Mouse (Mus musculus): ENCODE results near the gene L2hgdh. TPM values are rescaled to one million over a fixed set of nuclear protein-coding genes. Genes with fewer than 3 reads are reported as not detected.

Gene L2hgdh
- total RNA-seq (2018; cell fraction: chromatin; rRNA removed) = 1 to 10 TPM in 24 of 26 experiments, under 1 TPM in 2; 0.70 to 9.5 (median 2.7) TPM
- total RNA-seq (2018; cell fraction: cytosol; rRNA removed) = 1 to 10 TPM in 17 of 26 experiments, under 1 TPM in 9; 0.53 to 2.0 (median 1.4) TPM
- 1 to 10 TPM in 22 of 26 experiments, under 1 TPM in 4; 0.40 to 7.4 (median 2.6) TPM for total RNA-seq (2018; cell fraction: nucleus; rRNA removed)
- 0.85 to 3.1 TPM (median 1.2 TPM) in 3 replicates for polyA plus RNA-seq (2018)

DNA sequence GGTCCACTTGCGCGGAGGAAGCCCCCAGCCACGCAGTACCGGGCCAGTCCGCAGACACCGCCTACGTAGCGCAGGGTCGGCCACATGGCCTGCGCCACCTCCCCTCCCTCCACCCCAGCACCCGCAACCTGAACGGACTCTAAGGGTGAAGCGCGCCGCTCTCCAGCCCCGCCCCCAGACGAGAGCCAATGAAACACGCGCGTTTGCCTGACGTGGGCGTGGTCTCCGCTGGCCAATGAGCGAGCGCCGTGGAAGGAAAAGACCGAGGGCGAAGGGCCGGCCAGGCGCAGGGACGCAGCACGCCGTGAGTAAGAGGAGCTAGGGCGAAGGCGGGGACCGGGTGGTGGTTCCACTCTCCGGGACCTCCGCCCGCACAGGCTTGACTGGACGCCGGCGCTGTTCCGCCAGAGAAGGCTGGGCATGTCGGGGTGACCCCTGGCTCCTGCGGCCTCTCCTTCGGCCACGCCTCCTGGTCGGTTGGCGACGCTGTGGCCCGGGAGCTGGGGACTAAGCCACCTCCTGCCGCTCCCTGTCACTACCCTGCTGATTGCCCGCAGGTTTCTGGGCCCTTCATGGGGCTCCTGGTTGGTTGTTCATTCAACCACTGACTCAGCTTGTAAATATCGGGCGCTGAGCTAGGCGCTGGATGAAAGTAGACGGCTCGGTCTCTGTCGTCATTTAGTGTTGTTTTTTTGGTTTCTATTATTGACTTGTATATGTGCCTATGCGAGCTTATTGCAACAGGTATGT, at the start of gene L2hgdh, which contains the start of gene Atp5s:
TSS of gene L2hgdh (minus strand) at position 163 of the 750 bp plus-strand sequence.
TSS of gene Atp5s (plus strand) at position 240 of the 750 bp plus-strand sequence.
- Histone ChIP-seq H3K36me3 (ENCODE audit: inconsistent target) (no peaks in the 10 kb centered on the region), H3K27ac (peak within 1 kb of the TSS; percentile 22; the same call in 1 of the 2 replicates), H3K4me3 (ENCODE audit: inconsistent target) (peak within 1 kb of the TSS; percentile 55), H3K79me2 (ENCODE audit: inconsistent target) (no peaks in the 10 kb centered on the region)
- under 1% methylated on average over 60 of the region's 60 CpGs for WGBS (ENCODE audit: missing documents)

DNA sequence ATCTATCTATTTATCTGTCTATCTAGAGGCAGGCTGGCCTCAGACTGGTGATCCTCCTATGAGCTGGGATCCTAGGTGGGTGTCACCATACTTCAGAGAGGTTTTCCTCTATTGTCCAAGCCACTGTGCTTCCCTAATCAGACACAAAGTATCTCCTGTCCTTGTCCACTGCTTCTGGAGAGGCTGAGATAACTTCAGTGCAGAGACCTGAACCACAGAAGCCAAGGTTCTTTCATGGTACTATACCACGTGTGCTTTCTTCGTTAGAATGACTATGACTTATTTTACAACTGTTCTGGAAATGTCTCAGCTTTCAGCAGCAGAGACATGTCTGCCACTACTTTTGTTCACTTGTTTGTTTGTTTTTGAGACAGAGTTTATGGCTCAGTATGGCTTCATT, 44.2 kb upstream of the L2hgdh start:
- WGBS (ENCODE audit: missing documents) = 77% methylated on average over 2 of the region's 2 CpGs
- Histone ChIP-seq H3K36me3 (ENCODE audit: inconsistent target) (no peaks in the 10 kb centered on the region), H3K27ac (no peak overlapping the region), H3K4me3 (ENCODE audit: inconsistent target) (no peak overlapping the region), H3K79me2 (ENCODE audit: inconsistent target) (no peaks in the 10 kb centered on the region)

DNA sequence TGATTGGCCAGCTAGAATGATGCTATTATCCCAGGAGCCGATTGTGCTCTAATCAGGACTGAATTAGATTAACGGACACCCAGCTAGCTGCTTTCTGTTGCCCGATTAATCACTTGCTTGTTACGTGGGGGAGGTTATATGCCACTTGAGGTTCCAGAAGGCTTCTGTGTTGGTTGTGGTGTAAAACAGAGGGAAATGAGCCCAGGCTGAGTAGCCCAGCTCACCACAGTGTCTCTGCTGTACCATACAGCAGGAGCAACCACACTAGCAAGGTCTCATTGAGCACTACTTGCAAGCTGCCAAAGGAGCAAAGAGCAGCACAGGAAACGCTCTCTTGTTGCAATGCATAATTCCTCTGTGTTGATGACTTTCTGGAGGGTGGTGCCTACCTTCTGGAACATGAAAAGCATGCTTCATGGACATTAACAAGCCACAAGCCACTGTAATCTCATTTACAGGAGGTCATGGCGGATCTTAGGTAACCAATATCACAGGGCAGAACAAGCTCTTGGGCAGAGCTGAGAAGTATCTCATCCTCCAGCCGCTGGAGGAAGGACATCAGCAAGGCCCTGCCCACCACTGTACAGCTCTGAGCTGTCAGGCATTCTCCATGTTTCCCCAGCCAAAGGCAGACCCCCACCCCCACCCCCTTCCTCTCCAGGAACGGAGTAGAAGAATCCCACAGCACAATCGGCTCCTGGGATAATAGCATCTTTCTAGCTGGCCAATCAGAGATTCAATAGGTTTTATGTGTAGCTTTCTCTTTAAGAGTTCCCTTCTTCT, 43.0 kb upstream of the L2hgdh start:
- 85% methylated on average over 9 of the region's 9 CpGs for WGBS (ENCODE audit: missing documents)
- Histone ChIP-seq H3K79me2 (ENCODE audit: inconsistent target) (no peaks in the 10 kb centered on the region), H3K27ac (no peak overlapping the region), H3K4me3 (ENCODE audit: inconsistent target) (no peak overlapping the region), H3K36me3 (ENCODE audit: inconsistent target) (no peaks in the 10 kb centered on the region)

DNA sequence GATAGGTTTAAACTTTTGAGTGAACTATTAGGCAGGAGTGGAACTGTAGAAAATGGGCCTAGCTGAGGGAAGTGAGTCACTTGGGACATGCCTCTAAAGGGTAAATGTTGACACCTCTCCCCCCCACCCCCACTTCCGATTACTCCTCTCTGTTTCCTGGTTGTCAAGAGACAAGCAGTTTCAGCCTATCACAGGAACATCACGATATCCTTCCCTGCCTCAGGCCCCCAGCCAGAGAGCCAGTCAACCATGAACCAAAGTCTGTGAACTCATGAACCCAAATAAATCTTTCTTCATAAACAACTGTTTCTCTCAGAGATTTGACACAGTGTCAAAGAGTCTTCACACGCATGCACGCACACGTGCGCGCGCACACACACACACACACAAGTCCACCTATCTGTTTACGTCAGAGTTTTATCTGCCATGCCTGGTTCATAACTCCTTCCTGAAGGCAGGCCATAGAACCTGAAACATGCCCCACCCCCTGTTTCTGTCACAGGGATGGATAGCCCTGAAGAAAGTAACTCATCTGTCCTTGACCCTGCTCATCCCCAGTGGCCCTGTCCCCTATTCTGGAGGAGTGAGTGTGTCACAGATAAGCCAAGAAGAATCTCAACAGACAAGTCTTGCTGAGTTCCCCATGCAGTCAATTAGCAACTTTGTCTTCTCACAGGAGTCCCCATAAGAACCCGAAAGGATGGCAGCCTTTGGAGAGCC, 41.7 kb upstream of the L2hgdh start:
- WGBS (ENCODE audit: missing documents) = 87% methylated on average over 10 of the region's 10 CpGs
- Histone ChIP-seq H3K4me3 (ENCODE audit: inconsistent target) (no peak overlapping the region), H3K27ac (no peak overlapping the region)

DNA sequence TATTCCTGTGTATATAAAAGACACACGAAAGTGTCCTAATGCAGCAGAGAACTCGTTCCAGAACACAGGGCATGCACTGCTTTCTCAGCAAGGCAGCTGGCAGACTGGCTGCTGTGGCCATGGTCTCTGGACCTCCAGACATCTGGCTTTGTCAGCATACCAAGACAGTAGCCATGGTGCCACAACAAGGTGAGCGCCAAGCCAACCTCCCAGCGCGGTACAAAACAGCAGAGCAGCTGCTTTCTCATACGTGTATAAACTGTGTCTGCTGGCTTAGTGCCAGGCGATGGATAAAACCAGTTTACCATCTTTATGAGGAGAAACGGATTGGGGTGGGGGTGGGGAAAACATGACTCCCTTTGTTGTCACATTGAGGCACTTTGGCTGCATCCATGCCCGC, 40.9 kb upstream of the L2hgdh start:
- Histone ChIP-seq H3K4me3 (ENCODE audit: inconsistent target) (no peak overlapping the region), H3K27ac (no peak overlapping the region), H3K79me2 (ENCODE audit: inconsistent target) (no peaks in the 10 kb centered on the region), H3K36me3 (ENCODE audit: inconsistent target) (no peaks in the 10 kb centered on the region)
- 92% methylated on average over 9 of the region's 9 CpGs for WGBS (ENCODE audit: missing documents)

More for the DNA sequence above, 41.7 kb upstream of the L2hgdh start:
- Histone ChIP-seq H3K79me2 (ENCODE audit: inconsistent target) (no peaks in the 10 kb centered on the region), H3K36me3 (ENCODE audit: inconsistent target) (no peaks in the 10 kb centered on the region)

DNA sequence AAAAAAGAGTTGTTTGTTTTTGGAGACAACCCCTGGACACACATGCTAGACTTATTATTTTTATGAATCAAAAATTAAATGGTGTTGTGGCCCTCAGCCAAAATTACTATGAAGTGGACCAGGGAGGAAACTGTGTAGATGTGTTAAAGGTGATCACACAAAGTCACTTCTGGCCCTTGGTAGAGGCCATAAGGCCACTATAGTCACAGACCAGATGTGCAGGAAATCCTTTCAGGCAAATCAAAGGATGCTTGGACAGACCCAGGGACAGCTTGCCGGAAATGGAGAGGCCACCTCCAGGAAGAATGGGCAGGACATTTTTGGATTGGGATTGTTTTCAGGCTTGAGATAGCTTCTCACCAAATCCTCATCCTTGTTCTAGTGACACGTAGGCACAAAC, 36.9 kb upstream of the L2hgdh start:
- Histone ChIP-seq H3K27ac (no peak overlapping the region), H3K36me3 (ENCODE audit: inconsistent target) (no peaks in the 10 kb centered on the region), H3K4me3 (ENCODE audit: inconsistent target) (no peak overlapping the region), H3K79me2 (ENCODE audit: inconsistent target) (no peaks in the 10 kb centered on the region)
- WGBS (ENCODE audit: missing documents) = 95% methylated on average over 2 of the region's 2 CpGs

DNA sequence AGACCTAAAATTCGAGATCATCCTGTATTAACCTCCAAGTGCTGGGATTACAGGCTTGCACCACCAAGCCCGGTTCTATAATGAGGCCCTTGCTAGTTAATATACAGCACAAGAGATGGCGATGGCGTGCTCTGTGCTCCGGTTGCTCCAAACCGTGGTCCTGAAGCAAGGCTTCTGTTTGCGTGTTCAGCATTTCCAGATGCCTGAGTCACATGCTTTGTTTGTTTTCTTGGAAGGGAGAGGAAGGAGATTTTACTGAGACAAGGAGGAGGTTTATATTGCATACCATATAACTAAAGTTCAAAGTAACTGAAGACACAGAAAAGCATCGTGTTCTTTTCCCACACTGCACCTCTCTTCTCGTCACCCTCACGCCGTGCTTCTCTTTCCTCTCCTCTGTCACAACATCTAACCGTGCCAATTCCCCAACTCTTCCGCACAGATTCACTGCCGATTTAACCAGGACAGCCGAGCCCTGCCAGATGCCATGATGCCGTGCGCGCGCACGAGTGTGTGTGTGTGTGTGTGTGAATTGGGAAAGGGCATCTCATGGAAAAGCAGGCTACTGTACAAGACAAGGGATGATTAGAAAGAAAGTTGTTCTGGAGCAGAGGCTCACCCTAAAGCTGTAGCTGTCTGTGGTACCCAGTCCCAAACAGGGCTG, 36.2 kb upstream of the L2hgdh start:
- Histone ChIP-seq H3K36me3 (ENCODE audit: inconsistent target) (no peaks in the 10 kb centered on the region), H3K79me2 (ENCODE audit: inconsistent target) (no peaks in the 10 kb centered on the region), H3K27ac (no peak overlapping the region), H3K4me3 (ENCODE audit: inconsistent target) (no peak overlapping the region)
- 91% methylated on average over 18 of the region's 20 CpGs for WGBS (ENCODE audit: missing documents)

DNA sequence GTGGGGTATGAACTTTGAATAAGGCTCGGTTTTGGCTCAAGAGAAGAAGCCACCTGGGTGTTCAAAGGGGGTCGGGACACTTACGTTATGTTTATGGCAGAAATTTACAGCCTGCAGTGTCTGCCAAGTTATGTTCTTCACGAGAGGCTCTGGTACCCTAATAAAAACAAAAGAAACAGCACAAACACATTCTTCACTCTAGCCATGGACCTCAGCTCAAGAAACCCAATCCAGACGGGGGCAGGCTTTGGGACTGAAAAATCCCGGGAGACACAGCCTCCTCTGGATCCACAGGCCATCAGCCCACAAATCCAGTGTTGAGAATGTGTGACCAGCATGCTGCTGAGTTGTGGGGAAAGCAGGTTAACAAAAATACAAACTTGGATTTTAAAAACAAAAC, 35.3 kb upstream of the L2hgdh start:
- Histone ChIP-seq H3K4me3 (ENCODE audit: inconsistent target) (no peak overlapping the region), H3K36me3 (ENCODE audit: inconsistent target) (no peaks in the 10 kb centered on the region), H3K27ac (no peak overlapping the region), H3K79me2 (ENCODE audit: inconsistent target) (no peaks in the 10 kb centered on the region)
- WGBS (ENCODE audit: missing documents) = 95% methylated on average over 6 of the region's 6 CpGs

DNA sequence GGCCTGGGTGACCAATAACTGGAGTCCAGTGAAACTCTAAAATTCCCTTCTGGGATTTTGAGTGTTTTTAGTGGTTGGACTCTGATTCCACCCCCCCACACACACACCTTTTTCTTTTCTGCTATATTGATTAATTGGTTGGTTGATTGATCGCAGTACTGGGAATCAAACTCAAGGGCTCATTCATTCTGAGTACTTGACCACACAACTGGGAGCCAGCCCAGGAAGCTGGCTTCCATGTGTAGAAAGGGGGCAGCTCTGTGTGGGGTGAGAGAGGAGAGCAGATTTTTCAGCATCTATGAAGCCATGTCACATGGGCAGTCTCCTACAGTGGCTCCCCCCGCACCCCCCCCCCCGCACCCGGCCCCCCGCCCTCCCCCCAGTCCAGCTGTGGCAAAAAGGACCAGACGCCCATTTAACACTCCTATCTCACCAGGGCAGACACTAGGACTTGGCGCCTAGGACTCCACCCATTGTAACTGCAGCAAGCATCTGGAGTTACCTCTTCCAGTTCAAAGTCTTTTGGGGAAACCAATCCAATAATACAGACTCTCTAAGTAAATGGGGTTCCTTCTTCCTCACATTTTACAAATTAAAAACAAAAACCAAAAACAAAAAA, 34.7 kb upstream of the L2hgdh start:
- Histone ChIP-seq H3K36me3 (ENCODE audit: inconsistent target) (no peaks in the 10 kb centered on the region), H3K4me3 (ENCODE audit: inconsistent target) (no peak overlapping the region), H3K79me2 (ENCODE audit: inconsistent target) (no peaks in the 10 kb centered on the region), H3K27ac (no peak overlapping the region)
- 55% methylated on average over 6 of the region's 7 CpGs for WGBS (ENCODE audit: missing documents)

DNA sequence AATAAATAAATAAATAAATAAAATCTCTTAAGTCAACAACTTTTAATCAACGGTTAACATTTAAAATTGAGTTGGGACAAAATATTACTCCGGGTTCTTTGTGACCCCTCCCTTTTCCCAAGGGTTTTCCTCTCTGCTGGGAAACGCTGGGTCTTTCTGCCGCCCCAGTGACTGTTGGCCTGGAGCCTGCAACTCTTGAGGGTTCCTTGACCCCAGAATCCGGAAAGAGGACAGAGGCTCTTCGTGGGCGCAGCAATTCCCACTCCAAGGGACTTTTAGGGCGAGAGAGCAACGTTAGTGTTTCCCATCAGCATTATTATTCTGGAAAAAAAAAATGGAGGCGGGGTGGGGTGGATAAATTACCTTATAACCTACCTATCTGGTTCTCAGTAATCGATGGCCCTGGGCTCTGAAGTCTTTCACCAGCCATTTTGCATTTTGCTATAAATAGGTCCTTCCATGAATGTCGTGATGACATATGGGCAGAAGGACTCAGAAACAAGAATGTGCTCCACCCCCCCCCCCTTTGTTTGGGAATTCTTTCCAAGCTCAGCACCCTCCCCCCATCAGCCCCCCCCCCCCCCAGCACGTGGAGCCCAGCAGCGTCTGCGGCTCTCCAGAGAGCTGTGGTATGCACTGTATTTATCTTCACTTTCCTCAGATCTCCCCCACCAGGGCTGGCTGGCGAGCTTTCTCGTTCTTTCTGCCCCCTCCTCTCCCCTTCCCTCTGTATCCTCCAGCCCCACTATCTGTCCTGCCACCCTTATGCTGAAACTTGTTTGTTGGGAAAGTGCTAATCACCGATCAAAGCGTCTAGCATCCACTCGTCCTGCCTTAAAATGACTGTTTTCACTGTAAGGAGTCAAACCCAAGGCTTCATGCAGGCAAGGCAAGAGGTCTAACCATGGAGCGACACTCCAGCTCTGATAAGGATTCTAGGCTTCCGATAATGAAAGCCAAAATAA, 33.8 kb upstream of the L2hgdh start:
- no peak overlapping the region for H3K4me3 ChIP-seq (ENCODE audit: inconsistent target)
- 46% methylated on average over 21 of the region's 22 CpGs for WGBS (ENCODE audit: missing documents)
- no peaks in the 10 kb centered on the region for H3K79me2 ChIP-seq (ENCODE audit: inconsistent target)
- H3K36me3 ChIP-seq (ENCODE audit: inconsistent target) = no peaks in the 10 kb centered on the region
- H3K27ac ChIP-seq = no peak overlapping the region

DNA sequence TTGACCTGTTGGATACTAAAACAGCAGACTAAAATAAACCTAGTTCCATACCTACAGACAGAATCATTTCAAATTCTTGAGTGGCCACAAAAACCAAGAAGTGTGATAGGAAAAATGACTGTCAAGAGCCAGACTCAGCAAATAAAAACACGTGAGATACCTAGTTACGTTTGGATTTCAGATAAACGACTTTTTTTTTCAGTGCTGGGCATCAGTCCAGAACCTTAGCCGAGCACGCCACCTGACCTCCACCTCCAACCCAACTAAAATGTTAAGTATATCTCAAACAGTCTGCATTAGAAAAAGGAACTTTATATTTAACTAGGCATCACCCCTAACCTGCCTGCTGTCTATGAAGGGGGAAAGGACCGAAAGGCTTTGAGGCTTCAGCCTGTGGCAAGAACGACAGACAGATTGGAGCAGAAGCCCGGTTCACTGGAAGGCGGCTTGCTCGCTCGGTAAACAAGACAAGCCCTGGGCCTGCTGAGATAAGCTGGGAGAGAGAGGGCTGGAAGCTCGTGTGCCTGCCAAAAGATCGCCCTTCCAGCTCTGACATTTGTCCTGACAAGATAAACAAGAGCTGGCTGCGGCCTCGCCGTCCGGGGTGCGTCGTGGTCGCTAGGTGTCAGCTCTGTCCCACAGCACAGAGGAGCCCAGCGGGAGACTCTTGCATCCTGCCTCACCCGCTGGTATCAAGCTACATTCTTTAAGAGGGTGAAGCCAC, 32.9 kb upstream of the L2hgdh start:
- H3K4me3 ChIP-seq (ENCODE audit: inconsistent target) = no peak overlapping the region
- 17% methylated on average over 22 of the region's 22 CpGs for WGBS (ENCODE audit: missing documents)
- no peak overlapping the region for H3K27ac ChIP-seq

DNA sequence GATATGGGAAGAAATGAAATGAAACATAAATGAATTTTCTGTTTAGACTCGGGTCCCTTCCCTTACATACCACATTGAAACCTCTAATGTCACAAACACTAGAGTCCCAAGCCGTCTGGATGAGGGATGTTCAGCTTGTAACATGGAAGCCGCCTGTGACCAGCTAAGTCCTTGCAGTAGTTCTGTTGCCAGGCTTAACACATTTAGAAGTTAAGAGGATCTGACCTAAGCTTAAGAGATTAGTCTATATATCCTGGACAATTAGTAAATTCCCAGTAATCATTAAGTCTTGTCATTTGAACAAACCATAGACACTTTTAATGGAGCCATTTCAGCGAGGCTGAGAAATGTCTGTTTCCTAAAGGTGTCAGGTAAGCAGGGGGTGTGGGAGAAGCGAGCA, 31.3 kb upstream of the L2hgdh start:
- H3K27ac ChIP-seq = no peak overlapping the region
- no peaks in the 10 kb centered on the region for H3K79me2 ChIP-seq (ENCODE audit: inconsistent target)
- H3K36me3 ChIP-seq (ENCODE audit: inconsistent target) = no peaks in the 10 kb centered on the region
- WGBS (ENCODE audit: missing documents) = 88% methylated on average over 5 of the region's 5 CpGs
- H3K4me3 ChIP-seq (ENCODE audit: inconsistent target) = no peak overlapping the region

More for the DNA sequence above, 32.9 kb upstream of the L2hgdh start:
- Histone ChIP-seq H3K36me3 (ENCODE audit: inconsistent target) (no peaks in the 10 kb centered on the region), H3K79me2 (ENCODE audit: inconsistent target) (no peaks in the 10 kb centered on the region)

Measured in macrophage (primary cell).